20 mouse cellular contexts compared by ENCODE assay signal in genomic region chr14:30762131-30762903, GRCm38 (mm10). TPM values are rescaled to one million over a fixed set of nuclear protein-coding genes. Genes with fewer than 3 reads are reported as not detected.
DNase-seq lines count a peak whose midpoint lies in the region; ATAC-seq and TF ChIP-seq lines count a peak whose summit lies in the region.
"Had no signal": no experiment of that assay in that cellular context is flagged by ENCODE, and none has a peak within 500 bp of the region (broad histone marks: within the 10 kb centered on the region; RNA-seq: fewer than 3 reads in every experiment).

No protein-coding gene starts in this region.

- 0 out of 2 replicates have a peak, but pooled peaks cover 2% of the 10 kb centered on the region for H3K79me2 ChIP-seq in heart, adult 2 months (replicated peaks; ENCODE audit: control insufficient read depth, insufficient read depth, low read length)

- no peaks in the 10 kb centered on the region for H3K27me3 ChIP-seq in heart, adult 2 months (ENCODE audit: control insufficient read depth, insufficient read depth, low read length)
- no peaks in the 10 kb centered on the region for H3K27me3 ChIP-seq in liver, embryonic 12.5 days (replicated peaks)
- no peaks in the 10 kb centered on the region for H3K27me3 ChIP-seq in forebrain, embryonic 13.5 days
- H3K27me3 ChIP-seq: embryonic facial prominence, embryonic 12.5 days; hindbrain, embryonic 12.5 days had no signal

- H3K4me1 ChIP-seq in heart, adult 2 months (ENCODE audit: control insufficient read depth, insufficient read depth, low read length), result no peaks in the 10 kb centered on the region
- H3K4me1 ChIP-seq in liver, embryonic 12.5 days, result peaks cover 16% of the 10 kb centered on the region
- H3K4me1 ChIP-seq in forebrain, embryonic 13.5 days, result no peaks in the 10 kb centered on the region
- H3K4me1 ChIP-seq: embryonic facial prominence, embryonic 12.5 days; heart, embryonic 10.5 days; hindbrain, embryonic 12.5 days had no signal

- no peak for TF ChIP-seq CTCF in heart, adult 2 months (IDR thresholded peaks at IDR 0.05)

- no peak for TF ChIP-seq EP300 in heart, adult 2 months (IDR thresholded peaks at IDR 0.05; ENCODE audit: insufficient read depth, low read depth, low read length)

- WGBS in heart, adult 2 months, result 87% methylated on average over 7 of the region's 7 CpGs
- 61% methylated on average over 7 of the region's 7 CpGs for WGBS in liver, embryonic 12.5 days (ENCODE audit: insufficient replicate concordance)
- WGBS in forebrain, embryonic 13.5 days, result 88% methylated on average over 7 of the region's 7 CpGs

- no peak overlapping the region for H3K4me3 ChIP-seq in heart, adult 2 months
- H3K4me3 ChIP-seq in liver, embryonic 12.5 days, result no peak overlapping the region
- H3K4me3 ChIP-seq in forebrain, embryonic 13.5 days, result no peak overlapping the region
- H3K4me3 ChIP-seq: embryonic facial prominence, embryonic 12.5 days; heart, embryonic 10.5 days; hindbrain, embryonic 12.5 days had no signal

- H3K9ac ChIP-seq in heart, adult 2 months (ENCODE audit: low read depth, low read length), result no peak overlapping the region
- H3K9ac ChIP-seq in liver, embryonic 12.5 days, result no peak overlapping the region
- H3K9ac ChIP-seq in forebrain, embryonic 13.5 days, result no peak overlapping the region
- H3K9ac ChIP-seq: embryonic facial prominence, embryonic 12.5 days; forebrain, postnatal 0 days; hindbrain, embryonic 12.5 days had no signal

- H3K9me3 ChIP-seq in liver, embryonic 12.5 days (replicated peaks), result no peaks in the 10 kb centered on the region
- H3K9me3 ChIP-seq in forebrain, embryonic 13.5 days (replicated peaks), result no peaks in the 10 kb centered on the region
- H3K9me3 ChIP-seq: embryonic facial prominence, embryonic 12.5 days; G1E; heart, embryonic 10.5 days; hindbrain, embryonic 12.5 days had no signal

- no peak overlapping the region for H3K27ac ChIP-seq in heart, adult 2 months
- peak overlapping the region; percentile 36; the same call in 1 of the 2 replicates for H3K27ac ChIP-seq in liver, embryonic 12.5 days
- no peak overlapping the region for H3K27ac ChIP-seq in forebrain, embryonic 13.5 days
- H3K27ac ChIP-seq: embryonic facial prominence, embryonic 12.5 days; heart, embryonic 10.5 days; hindbrain, embryonic 12.5 days had no signal

- TF ChIP-seq POLR2A in heart, adult 2 months (IDR thresholded peaks at IDR 0.05; ENCODE audit: insufficient read depth, low read depth, low read length), result no peak

- intact Hi-C loops in heart, adult 2 months (cut with DNase I), result no loop called here

- peak; percentile 76 for DNase-seq in heart, adult 11 months
- no peak for DNase-seq in heart, adult 2 months
- DNase-seq in liver, result no peak
- DNase-seq in c-Kit-positive CD71-positive TER-119-negative erythroid progenitor cells, embryonic 14.5 days (ENCODE audit: low read depth), result peak; percentile 16
- DNase-seq: adrenal gland, postnatal 10 days; cerebellum, adult 2 months; cerebellum, postnatal 10 days; forebrain, postnatal 0 days; gastrocnemius, postnatal 14 days; heart, postnatal 10 days; heart, postnatal 4 days had no signal

- peak; percentile 42; the same call in 1 of the 2 replicates for ATAC-seq in liver, embryonic 12.5 days
- peak; percentile 67; the same call in 1 of the 2 replicates for ATAC-seq in megakaryocyte-erythroid progenitor cell, adult 5-6 weeks (replicated peaks; ENCODE audit: low FRiP score, low TSS enrichment, poor library complexity, severe bottlenecking)
- no peak for ATAC-seq in forebrain, embryonic 13.5 days
- ATAC-seq: CD4-positive, CD25-positive, alpha-beta regulatory T cell, adult 4 months; forebrain, postnatal 0 days; hindbrain, embryonic 16.5 days had no signal

- no peaks in the 10 kb centered on the region for H3K36me3 ChIP-seq in heart, adult 2 months (ENCODE audit: control insufficient read depth, insufficient read depth, low read length)
- H3K36me3 ChIP-seq in liver, embryonic 12.5 days, result peaks cover 3% of the 10 kb centered on the region
- H3K36me3 ChIP-seq in forebrain, embryonic 13.5 days (ENCODE audit: poor library complexity, severe bottlenecking), result no peaks in the 10 kb centered on the region
- H3K36me3 ChIP-seq: embryonic facial prominence, embryonic 12.5 days; heart, embryonic 10.5 days; hindbrain, embryonic 12.5 days had no signal

- no peak overlapping the region for H3K4me2 ChIP-seq in liver, embryonic 12.5 days
- no peak overlapping the region for H3K4me2 ChIP-seq in forebrain, embryonic 13.5 days
- H3K4me2 ChIP-seq: embryonic facial prominence, embryonic 12.5 days; hindbrain, embryonic 12.5 days had no signal

RNA-seq across cellular contexts. Expression of gene Sfmbt1, which starts 47.7 kb away (rescaled TPM):
- total RNA-seq in heart, adult 2 months (2021), result 10 to 100 TPM; 12.9 to 14.2 TPM
- polyA plus RNA-seq in heart, adult 2 months (2012; rRNA removed), result 1.6 and 2.8 TPM in 2 replicates
- polyA plus RNA-seq in liver, embryonic 12.5 days (2016; fragmentation: Nextera tagmentation; extraction: Ambion mirVana), result 17.1 and 18.7 TPM in 2 replicates
- 22.3 and 26.3 TPM in 2 replicates for total RNA-seq in megakaryocyte-erythroid progenitor cell, adult 5-6 weeks (2014; fragmentation: Nextera tagmentation)
- 12.7 and 13.7 TPM in 2 replicates for total RNA-seq in megakaryocyte-erythroid progenitor cell, adult 5-6 weeks (2017)
- 23.5 and 25.8 TPM in 2 replicates for polyA plus RNA-seq in forebrain, embryonic 13.5 days (2015; fragmentation: Nextera tagmentation; extraction: Ambion mirVana)

Comparison
In these comparisons a context has a peak if more than half of its experiments do, and no peak if none do; other contexts are left out.
1. DNase-seq: peak in heart, adult 11 months (single experiment) and c-Kit-positive CD71-positive TER-119-negative erythroid progenitor cells, embryonic 14.5 days (single experiment); none in heart, adult 2 months (0 of 2) and liver (single experiment).